Mouse (Mus musculus) heart, adult 8-10 months (tissue): ENCODE data around the gene Steap4. TPM values are rescaled to one million over a fixed set of nuclear protein-coding genes. Genes with fewer than 3 reads are reported as not detected.
A peak's percentile ranks its signal among the peaks of the same experiment; 100 is the strongest.
"Not testable (repeated sequence)": the region's sequence is repeated elsewhere in the genome, so short reads cannot be mapped to it uniquely, and the experiment has no call there.

Experiments used
- DNase-seq: peaks from one replicate; pipeline ENCODE4 v3.0.0; 2022; ENCODE audit warnings: low spot score
- total RNA-seq, 4 experiments: library from RNA; stranded (reverse); gene quantifications; 2 replicates each; pipeline ENCODE4 v1.2.4; 2022

Gene Steap4
- 10 to 100 TPM; 15.5 to 20.9 (median 18.0) TPM for total RNA-seq

- peak; percentile 75 for DNase-seq
Measured at GRCm38 (mm10) chr5:7960176-7960575, at the start of gene Steap4. Steap4 (plus strand) TSS chr5:7960457.

- no peak for DNase-seq
Measured at GRCm38 (mm10) chr5:7911975-7912374, 48.3 kb upstream of the Steap4 start.

GRCm38 (mm10) chr5:7917501-7918295, 42.6 kb upstream of the Steap4 start:
- no peak for DNase-seq

- no peak for DNase-seq
Measured at GRCm38 (mm10) chr5:7918296-7918579, 42.0 kb upstream of the Steap4 start.

GRCm38 (mm10) chr5:7919681-7920080, 40.6 kb upstream of the Steap4 start:
- DNase-seq: no peak

GRCm38 (mm10) chr5:7922751-7923150, 37.5 kb upstream of the Steap4 start:
- no peak for DNase-seq

GRCm38 (mm10) chr5:7923666-7924065, 36.6 kb upstream of the Steap4 start:
- no peak for DNase-seq

- no peak for DNase-seq
Measured at GRCm38 (mm10) chr5:7932234-7933221, 27.7 kb upstream of the Steap4 start.

GRCm38 (mm10) chr5:7933495-7933894, 26.8 kb upstream of the Steap4 start:
- DNase-seq: not testable (repeated sequence)

- DNase-seq: no peak
Measured at GRCm38 (mm10) chr5:7933933-7934675, 26.2 kb upstream of the Steap4 start.

GRCm38 (mm10) chr5:7954838-7955237, 5.4 kb upstream of the Steap4 start:
- no peak for DNase-seq

- DNase-seq: peak; percentile 21
Measured at GRCm38 (mm10) chr5:7955371-7955966, 4.8 kb upstream of the Steap4 start.

- DNase-seq: no peak
Measured at GRCm38 (mm10) chr5:7958061-7958460, 2.2 kb upstream of the Steap4 start.

GRCm38 (mm10) chr5:7959286-7959685, 971 bp upstream of the Steap4 start:
- DNase-seq: no peak

- DNase-seq: no peak
Measured at GRCm38 (mm10) chr5:7961113-7961512, 856 bp downstream of the Steap4 start.

- DNase-seq: peak; percentile 62
Measured at GRCm38 (mm10) chr5:7965281-7965680, 5.0 kb downstream of the Steap4 start.

- no peak for DNase-seq
Measured at GRCm38 (mm10) chr5:7968152-7968551, 7.9 kb downstream of the Steap4 start.

GRCm38 (mm10) chr5:7972266-7972665, 12.0 kb downstream of the Steap4 start:
- DNase-seq: no peak

GRCm38 (mm10) chr5:7974522-7975197, 14.4 kb downstream of the Steap4 start:
- no peak for DNase-seq

GRCm38 (mm10) chr5:7980586-7980985, 20.3 kb downstream of the Steap4 start:
- DNase-seq: no peak

GRCm38 (mm10) chr5:7987962-7988361, 27.7 kb downstream of the Steap4 start:
- no peak for DNase-seq
